Mouse (Mus musculus) liver, adult (tissue): Measurements from ENCODE around the gene Slc4a7.
"Not testable (repeated sequence)": the region's sequence is repeated elsewhere in the genome, so short reads cannot be mapped to it uniquely, and the experiment has no call there.

ENCODE experiments used
- GATA4 ChIP-seq: IDR thresholded peaks from 2 replicates; pipeline ENCODE4 v1.6.1; 2014; ENCODE audit warnings: mild to moderate bottlenecking, low read length; ENCODE audit not compliant: insufficient replicate concordance

The Slc4a7 gene

GRCm38 (mm10) chr14:14716843-14717242 is 14.8 kb downstream of the Slc4a7 start:
- TF ChIP-seq GATA4: no peak

GRCm38 (mm10) chr14:14718556-14718955 is 16.5 kb downstream of the Slc4a7 start:
- TF ChIP-seq GATA4: no peak

GRCm38 (mm10) chr14:14781169-14781568 is 79.1 kb downstream of the Slc4a7 start:
- no peak for TF ChIP-seq GATA4

GRCm38 (mm10) chr14:14784223-14784622 is 82.1 kb downstream of the Slc4a7 start:
- no peak for TF ChIP-seq GATA4

- TF ChIP-seq GATA4: no peak
Observed at GRCm38 (mm10) chr14:14786979-14787378, 84.9 kb downstream of the Slc4a7 start.

- TF ChIP-seq GATA4: peak; percentile 48; the same call in 1 of the 2 replicates
Observed at GRCm38 (mm10) chr14:14789840-14790470, 87.9 kb downstream of the Slc4a7 start.

- TF ChIP-seq GATA4: no peak
Observed at GRCm38 (mm10) chr14:14799861-14800260, 97.8 kb downstream of the Slc4a7 start.

- no peak for TF ChIP-seq GATA4
Observed at GRCm38 (mm10) chr14:14800332-14800731, 98.3 kb downstream of the Slc4a7 start.

- no peak for TF ChIP-seq GATA4
Observed at GRCm38 (mm10) chr14:14800810-14801209, 98.7 kb downstream of the Slc4a7 start.

GRCm38 (mm10) chr14:14803115-14803514 is 101.0 kb downstream of the Slc4a7 start, which contains the start of gene Nek10:
Gene Nek10 (plus strand): TSS chr14:14803415.
- not testable (repeated sequence) for TF ChIP-seq GATA4

GRCm38 (mm10) chr14:14803921-14804517 is 101.9 kb downstream of the Slc4a7 start:
- no peak for TF ChIP-seq GATA4

- no peak for TF ChIP-seq GATA4
Observed at GRCm38 (mm10) chr14:14804518-14805212, 102.6 kb downstream of the Slc4a7 start.

GRCm38 (mm10) chr14:14832520-14833240 is 130.6 kb downstream of the Slc4a7 start:
- TF ChIP-seq GATA4: no peak

- no peak for TF ChIP-seq GATA4
Observed at GRCm38 (mm10) chr14:14833498-14833897, 131.4 kb downstream of the Slc4a7 start.

- no peak for TF ChIP-seq GATA4
Observed at GRCm38 (mm10) chr14:14834266-14834665, 132.2 kb downstream of the Slc4a7 start.
